8 mouse cellular contexts compared by ENCODE assay signal in genomic region chr19:37377404-37377990, GRCm38 (mm10). TPM values are rescaled to one million over a fixed set of nuclear protein-coding genes. Genes with fewer than 3 reads are reported as not detected.
DNase-seq lines count a peak whose midpoint lies in the region; ATAC-seq lines count a peak whose summit lies in the region.

No protein-coding gene starts in this region.

- no peaks in the 10 kb centered on the region for H3K27me3 ChIP-seq in forebrain, embryonic 10.5 days (ENCODE audit: poor library complexity, severe bottlenecking)
- H3K27me3 ChIP-seq in liver, embryonic 12.5 days (replicated peaks) = no peaks in the 10 kb centered on the region

- peak; percentile 27 for DNase-seq in CD4-positive, CD25-positive, alpha-beta regulatory T cell, adult 2 months (ENCODE audit: low read depth, low spot score)
- DNase-seq in 416B (ENCODE audit: low read depth) = peak; percentile 52
- DNase-seq in forebrain, embryonic 10.5 days (ENCODE audit: extremely low spot score, low spot score) = no peak
- DNase-seq in layer of hippocampus, postnatal 25 days (ENCODE audit: extremely low spot score in 1 of 2, low spot score in 1 of 2) = no peak
- no peak for DNase-seq in left cerebral cortex, postnatal 4 days
- DNase-seq in kidney, postnatal 10 days = no peak

- intact Hi-C loops in left cerebral cortex, postnatal 4 days (cut with DNase I) = no loop called here

- peak overlapping the region; percentile 98 for H3K4me3 ChIP-seq in forebrain, embryonic 10.5 days
- peak overlapping the region; percentile 98 for H3K4me3 ChIP-seq in liver, embryonic 12.5 days

- H3K4me2 ChIP-seq in liver, embryonic 12.5 days = peak overlapping the region; percentile 74

- H3K4me1 ChIP-seq in forebrain, embryonic 10.5 days = peaks cover 35% of the 10 kb centered on the region
- peaks cover 63% of the 10 kb centered on the region for H3K4me1 ChIP-seq in liver, embryonic 12.5 days

- no peaks in the 10 kb centered on the region for H3K9me3 ChIP-seq in forebrain, embryonic 10.5 days
- H3K9me3 ChIP-seq in liver, embryonic 12.5 days (replicated peaks) = no peaks in the 10 kb centered on the region

- peak overlapping the region; percentile 97 for H3K9ac ChIP-seq in liver, embryonic 12.5 days

- ATAC-seq in CD4-positive, CD25-positive, alpha-beta regulatory T cell, adult 4 months = no peak
- ATAC-seq in liver, embryonic 12.5 days = no peak

- H3K27ac ChIP-seq in forebrain, embryonic 10.5 days = peak overlapping the region; percentile 98
- peak overlapping the region; percentile 98; the same call in 1 of the 2 replicates for H3K27ac ChIP-seq in liver, embryonic 12.5 days

- H3K36me3 ChIP-seq in forebrain, embryonic 10.5 days (replicated peaks) = peaks cover 20% of the 10 kb centered on the region
- peaks cover 41% of the 10 kb centered on the region for H3K36me3 ChIP-seq in liver, embryonic 12.5 days

- 39% methylated on average over 8 of the region's 8 CpGs for WGBS in forebrain, embryonic 10.5 days
- WGBS in liver, embryonic 12.5 days (ENCODE audit: insufficient replicate concordance) = 11% methylated on average over 8 of the region's 8 CpGs

RNA-seq across cellular contexts. Expression of gene Kif11, which starts 1.3 kb away (rescaled TPM):
- 1 to 10 TPM; 3.0 to 6.9 TPM for polyA plus RNA-seq in CD4-positive, CD25-positive, alpha-beta regulatory T cell, adult 4 months (2017; shearing (Covaris generic))
- polyA plus RNA-seq in forebrain, embryonic 10.5 days (2016; fragmentation: Nextera tagmentation; extraction: Ambion mirVana) = 97.8 and 98.3 TPM in 2 replicates
- 69.1 and 69.8 TPM in 2 replicates for polyA plus RNA-seq in liver, embryonic 12.5 days (2016; fragmentation: Nextera tagmentation; extraction: Ambion mirVana)
- 1 to 10 TPM; 1.4 to 1.5 TPM for total RNA-seq in layer of hippocampus, postnatal 25 days (2021)
- total RNA-seq in left cerebral cortex, postnatal 4 days (2021) = 1 to 10 TPM; 6.9 to 7.0 TPM

RNA-seq across cellular contexts. Expression of gene Ide, which starts 39.8 kb away (rescaled TPM):
- polyA plus RNA-seq in CD4-positive, CD25-positive, alpha-beta regulatory T cell, adult 4 months (2017; shearing (Covaris generic)) = 10 to 100 TPM; 56.0 to 64.4 TPM
- 63.8 and 66.1 TPM in 2 replicates for polyA plus RNA-seq in forebrain, embryonic 10.5 days (2016; fragmentation: Nextera tagmentation; extraction: Ambion mirVana)
- polyA plus RNA-seq in liver, embryonic 12.5 days (2016; fragmentation: Nextera tagmentation; extraction: Ambion mirVana) = 47.6 and 54.2 TPM in 2 replicates
- total RNA-seq in layer of hippocampus, postnatal 25 days (2021) = 10 to 100 TPM; 36.6 to 39.3 TPM
- total RNA-seq in left cerebral cortex, postnatal 4 days (2021) = 10 to 100 TPM; 43.3 to 48.0 TPM

RNA-seq across cellular contexts. Expression of gene Hhex, which starts 57.1 kb away (rescaled TPM):
- under 1 TPM; 0.16 to 0.39 TPM for polyA plus RNA-seq in CD4-positive, CD25-positive, alpha-beta regulatory T cell, adult 4 months (2017; shearing (Covaris generic))
- polyA plus RNA-seq in forebrain, embryonic 10.5 days (2016; fragmentation: Nextera tagmentation; extraction: Ambion mirVana) = 4.2 and 6.3 TPM in 2 replicates
- 38.9 and 39.8 TPM in 2 replicates for polyA plus RNA-seq in liver, embryonic 12.5 days (2016; fragmentation: Nextera tagmentation; extraction: Ambion mirVana)
- 1 to 10 TPM; 2.3 to 2.4 TPM for total RNA-seq in layer of hippocampus, postnatal 25 days (2021)
- total RNA-seq in left cerebral cortex, postnatal 4 days (2021) = 1 to 10 TPM; 1.8 to 2.8 TPM

Comparison
In these comparisons a context has a peak if more than half of its experiments do, and no peak if none do; other contexts are left out.
1. DNase-seq: peak in CD4-positive, CD25-positive, alpha-beta regulatory T cell, adult 2 months (single experiment) and 416B (single experiment); none in forebrain, embryonic 10.5 days (single experiment), layer of hippocampus, postnatal 25 days (0 of 2), left cerebral cortex, postnatal 4 days (single experiment) and kidney, postnatal 10 days (single experiment).